Mouse (Mus musculus): Measurements from ENCODE around the gene Tubal3. TPM values are rescaled to one million over a fixed set of nuclear protein-coding genes. Genes with fewer than 3 reads are reported as not detected.

Tubal3 gene
- total RNA-seq (2014; rRNA removed; ENCODE audit: low replicate concordance) (not detected in 2 replicates), polyA plus RNA-seq (2015; fragmentation: Nextera tagmentation; extraction: Ambion mirVana) (not detected in 2 replicates)

- H3K36me3 ChIP-seq (replicated peaks; ENCODE audit: control insufficient read depth, insufficient read depth, low read length) = no peaks in the 10 kb centered on the region
- TF ChIP-seq CTCF (IDR thresholded peaks at IDR 0.05; ENCODE audit: low read depth) (no peak), EP300 (IDR thresholded peaks at IDR 0.05; ENCODE audit: low read depth) (no peak)
- peak within 1 kb of the TSS; percentile 74 for H3K27ac ChIP-seq (ENCODE audit: low read depth)
- DNase-seq (ENCODE audit: low spot score) (peak; percentile 87), ATAC-seq (ENCODE audit: insufficient read depth, low read depth) (peak; percentile 97)
- H3K9ac ChIP-seq (replicated peaks; ENCODE audit: low read depth, low read length) = peak within 1 kb of the TSS; percentile 85
- no peaks in the 10 kb centered on the region for H3K27me3 ChIP-seq (ENCODE audit: control insufficient read depth, insufficient read depth, low read length)
- peak within 1 kb of the TSS; percentile 89 for H3K4me3 ChIP-seq (ENCODE audit: low read depth, low read length)
- H3K4me1 ChIP-seq (ENCODE audit: control insufficient read depth, insufficient read depth) = peaks cover 14% of the 10 kb centered on the region; the same call in 1 of the 2 replicates
- H3K9me3 ChIP-seq (replicated peaks; ENCODE audit: control insufficient read depth, low read length) = no peaks in the 10 kb centered on the region
- 0% methylated on average over 52 of the region's 52 CpGs for WGBS
- peak within 1 kb of the TSS; percentile 72 for H3K4me2 ChIP-seq (ENCODE audit: low read depth, low read length)
Measured at GRCm38 (mm10) chr13:3917571-3918311, at the start of gene Tubal3, which contains the start of gene Net1. Gene Tubal3 (plus strand): TSS chr13:3918274. Gene Net1 (minus strand): TSS chr13:3918220.

- Histone ChIP-seq H3K27me3 (ENCODE audit: control insufficient read depth, insufficient read depth, low read length) (no peaks in the 10 kb centered on the region), H3K4me3 (ENCODE audit: low read depth, low read length) (no peak overlapping the region), H3K4me2 (ENCODE audit: low read depth, low read length) (no peak overlapping the region), H3K27ac (ENCODE audit: low read depth) (no peak overlapping the region), H3K4me1 (ENCODE audit: control insufficient read depth, insufficient read depth) (no peaks in the 10 kb centered on the region), H3K9ac (replicated peaks; ENCODE audit: low read depth, low read length) (no peak overlapping the region), H3K9me3 (replicated peaks; ENCODE audit: control insufficient read depth, low read length) (no peaks in the 10 kb centered on the region), H3K36me3 (replicated peaks; ENCODE audit: control insufficient read depth, insufficient read depth, low read length) (no peaks in the 10 kb centered on the region)
- no peak for DNase-seq (ENCODE audit: low spot score)
- TF ChIP-seq EP300 (IDR thresholded peaks at IDR 0.05; ENCODE audit: low read depth) (no peak), CTCF (IDR thresholded peaks at IDR 0.05; ENCODE audit: low read depth) (no peak)
- no peak for ATAC-seq (ENCODE audit: insufficient read depth, low read depth)
Measured at GRCm38 (mm10) chr13:3869901-3870300, 48.2 kb upstream of the Tubal3 start.

- TF ChIP-seq EP300 (IDR thresholded peaks at IDR 0.05; ENCODE audit: low read depth) (no peak), CTCF (IDR thresholded peaks at IDR 0.05; ENCODE audit: low read depth) (no peak)
- Histone ChIP-seq H3K9ac (replicated peaks; ENCODE audit: low read depth, low read length) (no peak overlapping the region), H3K27ac (ENCODE audit: low read depth) (no peak overlapping the region), H3K4me2 (ENCODE audit: low read depth, low read length) (no peak overlapping the region), H3K4me1 (ENCODE audit: control insufficient read depth, insufficient read depth) (no peaks in the 10 kb centered on the region), H3K27me3 (ENCODE audit: control insufficient read depth, insufficient read depth, low read length) (no peaks in the 10 kb centered on the region), H3K9me3 (replicated peaks; ENCODE audit: control insufficient read depth, low read length) (no peaks in the 10 kb centered on the region), H3K36me3 (replicated peaks; ENCODE audit: control insufficient read depth, insufficient read depth, low read length) (no peaks in the 10 kb centered on the region), H3K4me3 (ENCODE audit: low read depth, low read length) (no peak overlapping the region)
- DNase-seq (ENCODE audit: low spot score) = no peak
- 88% methylated on average over 4 of the region's 4 CpGs for WGBS
- no peak for ATAC-seq (ENCODE audit: insufficient read depth, low read depth)
Measured at GRCm38 (mm10) chr13:3872832-3873231, 45.2 kb upstream of the Tubal3 start.

- Histone ChIP-seq H3K4me2 (ENCODE audit: low read depth, low read length) (no peak overlapping the region), H3K9ac (replicated peaks; ENCODE audit: low read depth, low read length) (no peak overlapping the region), H3K9me3 (replicated peaks; ENCODE audit: control insufficient read depth, low read length) (no peaks in the 10 kb centered on the region), H3K27me3 (ENCODE audit: control insufficient read depth, insufficient read depth, low read length) (no peaks in the 10 kb centered on the region), H3K36me3 (replicated peaks; ENCODE audit: control insufficient read depth, insufficient read depth, low read length) (peaks cover 3% of the 10 kb centered on the region; the same call in 1 of the 2 replicates), H3K4me1 (ENCODE audit: control insufficient read depth, insufficient read depth) (no peaks in the 10 kb centered on the region), H3K4me3 (ENCODE audit: low read depth, low read length) (no peak overlapping the region), H3K27ac (ENCODE audit: low read depth) (no peak overlapping the region)
- ATAC-seq (ENCODE audit: insufficient read depth, low read depth) = no peak
- DNase-seq (ENCODE audit: low spot score) = no peak
- 70% methylated on average over 6 of the region's 6 CpGs for WGBS
- TF ChIP-seq CTCF (IDR thresholded peaks at IDR 0.05; ENCODE audit: low read depth) (no peak), EP300 (IDR thresholded peaks at IDR 0.05; ENCODE audit: low read depth) (no peak)
Measured at GRCm38 (mm10) chr13:3876448-3876847, 41.6 kb upstream of the Tubal3 start.

GRCm38 (mm10) chr13:3877185-3877584 lies 40.9 kb upstream of the Tubal3 start:
- Histone ChIP-seq H3K4me1 (ENCODE audit: control insufficient read depth, insufficient read depth) (no peaks in the 10 kb centered on the region), H3K9ac (replicated peaks; ENCODE audit: low read depth, low read length) (no peak overlapping the region), H3K27ac (ENCODE audit: low read depth) (no peak overlapping the region), H3K27me3 (ENCODE audit: control insufficient read depth, insufficient read depth, low read length) (no peaks in the 10 kb centered on the region), H3K4me2 (ENCODE audit: low read depth, low read length) (no peak overlapping the region), H3K9me3 (replicated peaks; ENCODE audit: control insufficient read depth, low read length) (no peaks in the 10 kb centered on the region), H3K4me3 (ENCODE audit: low read depth, low read length) (no peak overlapping the region), H3K36me3 (replicated peaks; ENCODE audit: control insufficient read depth, insufficient read depth, low read length) (peaks cover 10% of the 10 kb centered on the region; the same call in 1 of the 2 replicates)
- TF ChIP-seq EP300 (IDR thresholded peaks at IDR 0.05; ENCODE audit: low read depth) (no peak), CTCF (IDR thresholded peaks at IDR 0.05; ENCODE audit: low read depth) (no peak)
- ATAC-seq (ENCODE audit: insufficient read depth, low read depth) (no peak), DNase-seq (ENCODE audit: low spot score) (no peak)
- 51% methylated on average over 6 of the region's 6 CpGs for WGBS

Data from heart, postnatal 0 days (tissue).